Comparison of ENCODE assay signal across 9 mouse cellular contexts in genomic region chr12:100421538-100421937, GRCm38 (mm10).
DNase-seq lines count a peak whose midpoint lies in the region; ATAC-seq lines count a peak whose summit lies in the region.
"Had no signal": no experiment of that assay in that cellular context is flagged by ENCODE, and none has a peak within 500 bp of the region (broad histone marks: within the 10 kb centered on the region; RNA-seq: fewer than 3 reads in every experiment).

No protein-coding gene starts in this region.

- no peak overlapping the region for H3K4me3 ChIP-seq in limb, embryonic 11.5 days (ENCODE audit: low read depth, low read length)
- no peak overlapping the region for H3K4me3 ChIP-seq in limb, embryonic 10.5 days
- no peak overlapping the region for H3K4me3 ChIP-seq in heart, embryonic 16.5 days (ENCODE audit: low read length)
- H3K4me3 ChIP-seq: megakaryocyte, embryonic 14.5 days had no signal

- H3K4me1 ChIP-seq in limb, embryonic 11.5 days (ENCODE audit: control insufficient read depth, insufficient read depth, low read length): no peaks in the 10 kb centered on the region
- peaks cover 14% of the 10 kb centered on the region for H3K4me1 ChIP-seq in limb, embryonic 10.5 days
- peaks cover 28% of the 10 kb centered on the region for H3K4me1 ChIP-seq in heart, embryonic 16.5 days (ENCODE audit: control insufficient read depth, insufficient read depth, low read length)

- no peak overlapping the region for H3K9ac ChIP-seq in limb, embryonic 11.5 days (ENCODE audit: low read length)
- no peak overlapping the region for H3K9ac ChIP-seq in heart, embryonic 16.5 days (ENCODE audit: low read length)

- no peak overlapping the region for H3K4me2 ChIP-seq in limb, embryonic 11.5 days (ENCODE audit: low read depth, severe bottlenecking)
- no peak overlapping the region for H3K4me2 ChIP-seq in heart, embryonic 16.5 days (ENCODE audit: low read depth, low read length)

- no peak for ATAC-seq in limb, embryonic 11.5 days (ENCODE audit: insufficient number of reproducible peaks, low FRiP score, low TSS enrichment, low read depth)
- 0 out of 2 replicates have a peak, but pooled peaks have one; percentile 21 for ATAC-seq in heart, embryonic 16.5 days (replicated peaks; ENCODE audit: extremely low read depth, insufficient read depth, low FRiP score)

- H3K36me3 ChIP-seq in limb, embryonic 11.5 days (ENCODE audit: control insufficient read depth, insufficient read depth, low read length): no peaks in the 10 kb centered on the region
- no peaks in the 10 kb centered on the region for H3K36me3 ChIP-seq in limb, embryonic 10.5 days
- H3K36me3 ChIP-seq in heart, embryonic 16.5 days (ENCODE audit: control insufficient read depth, insufficient read depth): 0 out of 2 replicates have a peak, but pooled peaks cover 2% of the 10 kb centered on the region

- H3K27ac ChIP-seq in limb, embryonic 11.5 days (replicated peaks; ENCODE audit: low read depth, low read length): no peak overlapping the region
- H3K27ac ChIP-seq in limb, embryonic 10.5 days: no peak overlapping the region
- H3K27ac ChIP-seq in heart, embryonic 16.5 days (ENCODE audit: low read length): no peak overlapping the region

- H3K27me3 ChIP-seq in limb, embryonic 11.5 days (ENCODE audit: control insufficient read depth, insufficient read depth, low read length): no peaks in the 10 kb centered on the region
- H3K27me3 ChIP-seq in limb, embryonic 10.5 days (ENCODE audit: low read depth, poor library complexity, severe bottlenecking): no peaks in the 10 kb centered on the region
- no peaks in the 10 kb centered on the region for H3K27me3 ChIP-seq in heart, embryonic 16.5 days (ENCODE audit: control insufficient read depth, insufficient read depth, low read length)
- H3K27me3 ChIP-seq: megakaryocyte, embryonic 14.5 days had no signal

- peak; percentile 43 for DNase-seq in limb, embryonic 11.5 days (ENCODE audit: low spot score)
- no peak for DNase-seq in limb, embryonic 10.5 days (ENCODE audit: low spot score)
- peak; percentile 51 for DNase-seq in R1 (ENCODE audit: low read depth, low spot score)
- DNase-seq in cerebellum, postnatal 36 days: peak; percentile 62 to 73
- peak; percentile 32 to 55 for DNase-seq in lung, adult 18-20 months
- peak; percentile 24 for DNase-seq in retina, postnatal 7 days (ENCODE audit: low read depth, low spot score)
- no peak for DNase-seq in urinary bladder, adult 2 months (ENCODE audit: low spot score)

- no peaks in the 10 kb centered on the region for H3K9me3 ChIP-seq in limb, embryonic 11.5 days (ENCODE audit: control insufficient read depth, low read length)
- H3K9me3 ChIP-seq in limb, embryonic 10.5 days (replicated peaks): no peaks in the 10 kb centered on the region
- H3K9me3 ChIP-seq in heart, embryonic 16.5 days (replicated peaks; ENCODE audit: control insufficient read depth, low read length): no peaks in the 10 kb centered on the region
- H3K9me3 ChIP-seq: megakaryocyte, embryonic 14.5 days had no signal

- WGBS in limb, embryonic 11.5 days: 70% methylated on average over 6 of the region's 6 CpGs
- 64% methylated on average over 6 of the region's 6 CpGs for WGBS in limb, embryonic 10.5 days
- WGBS in heart, embryonic 16.5 days: 70% methylated on average over 6 of the region's 6 CpGs

Comparison
In these comparisons a context has a peak if more than half of its experiments do, and no peak if none do; other contexts are left out.
1. DNase-seq: peak in limb, embryonic 11.5 days (single experiment), R1 (single experiment), cerebellum, postnatal 36 days (2 of 2), lung, adult 18-20 months (2 of 2) and retina, postnatal 7 days (single experiment); none in limb, embryonic 10.5 days (single experiment) and urinary bladder, adult 2 months (single experiment).